Mouse (Mus musculus) myocyte (in vitro differentiated cells): ENCODE measurements around the gene Tmem251. TPM values are rescaled to one million over a fixed set of nuclear protein-coding genes. Genes with fewer than 3 reads are reported as not detected.

Experiments used
- H3K27me3 ChIP-seq: one replicate; pipeline ENCODE4 v1.6.1; 2011; ENCODE audit not compliant: control insufficient read depth, insufficient read depth, insufficient read length
- H3K36me3 ChIP-seq: one replicate; pipeline ENCODE4 v1.6.1; 2011; ENCODE audit not compliant: control insufficient read depth, insufficient read depth
- H3K4me2 ChIP-seq: one replicate; pipeline ENCODE4 v1.6.1; 2011; ENCODE audit warnings: low read depth, control low read depth
- H3K4me3 ChIP-seq: one replicate; pipeline ENCODE4 v1.5.1; 2011; ENCODE audit warnings: mild to moderate bottlenecking, control low read depth, moderate library complexity
- H3K79me2 ChIP-seq: one replicate; pipeline ENCODE4 v1.6.1; 2011; ENCODE audit not compliant: control insufficient read depth, insufficient read depth
- H3ac ChIP-seq: one replicate; pipeline ENCODE4 v1.6.1; 2011; ENCODE audit not compliant: control insufficient read depth, insufficient read length
- CEBPB ChIP-seq: IDR thresholded peaks from 2 replicates; pipeline ENCODE4 v1.6.1; 2011; ENCODE audit warnings: mild to moderate bottlenecking, moderate library complexity; ENCODE audit not compliant: poor library complexity, insufficient read depth, severe bottlenecking
- E2F4 ChIP-seq: IDR thresholded peaks from one replicate; pipeline ENCODE4 v1.6.1; 2011; ENCODE audit warnings: mild to moderate bottlenecking, control low read depth, moderate library complexity; ENCODE audit not compliant: insufficient read depth
- MAX ChIP-seq: IDR thresholded peaks from one replicate; pipeline ENCODE4 v1.6.1; 2011; ENCODE audit warnings: low read depth, mild to moderate bottlenecking, control low read depth
- MYOD1 ChIP-seq, 3 experiments: IDR thresholded peaks; one replicate each; pipeline ENCODE4 v1.6.1; 2011; ENCODE audit warnings: control low read depth in 2 of 3, low read depth in 2 of 3, mild to moderate bottlenecking in 2 of 3, moderate library complexity in 1 of 3; ENCODE audit not compliant: insufficient read length in 2 of 3, control insufficient read depth in 1 of 3
- MYOG ChIP-seq, 3 experiments: IDR thresholded peaks; one replicate each; pipeline ENCODE4 v1.6.1; 2011; ENCODE audit warnings: control low read depth in 2 of 3, low read depth in 2 of 3, mild to moderate bottlenecking in 2 of 3; ENCODE audit not compliant: insufficient read length in 2 of 3, control insufficient read depth in 1 of 3, insufficient read depth in 1 of 3
- POLR2A ChIP-seq: IDR thresholded peaks from one replicate; pipeline ENCODE4 v1.6.1; 2011; ENCODE audit warnings: low read depth, mild to moderate bottlenecking, control low read depth, moderate library complexity; ENCODE audit not compliant: insufficient read length
- POLR2AphosphoS2 ChIP-seq: IDR thresholded peaks from one replicate; pipeline ENCODE4 v1.6.1; 2011; ENCODE audit warnings: low read depth, control low read depth; ENCODE audit not compliant: insufficient read length
- REST ChIP-seq: IDR thresholded peaks from one replicate; pipeline ENCODE4 v1.6.1; 2011; ENCODE audit warnings: mild to moderate bottlenecking, control low read depth, moderate library complexity; ENCODE audit not compliant: insufficient read depth, insufficient read length
- SRF ChIP-seq: IDR thresholded peaks from one replicate; pipeline ENCODE4 v1.6.1; 2011; ENCODE audit warnings: low read depth; ENCODE audit not compliant: control insufficient read depth, insufficient read length
- TCF12 ChIP-seq: IDR thresholded peaks from one replicate; pipeline ENCODE4 v1.6.1; 2011; ENCODE audit warnings: mild to moderate bottlenecking, control low read depth; ENCODE audit not compliant: poor library complexity, insufficient read depth, severe bottlenecking
- TCF3 ChIP-seq: IDR thresholded peaks from one replicate; pipeline ENCODE4 v1.6.1; 2011; ENCODE audit warnings: low read depth, control low read depth; ENCODE audit not compliant: insufficient read length
- USF1 ChIP-seq: IDR thresholded peaks from one replicate; pipeline ENCODE4 v1.6.1; 2011; ENCODE audit warnings: low read depth, mild to moderate bottlenecking, control low read depth, moderate library complexity
- polyA plus RNA-seq: library from polyadenylated mRNA; unstranded; fragments of >200 nt; fragmentation: generic; extraction: Trizol; gene quantifications from one replicate; pipeline ENCODE4 v1.2.1, GENCODE M21; 2012; ENCODE audit warnings: missing spikeins

Tmem251 gene
- polyA plus RNA-seq, 1 experiment = 2.9 TPM

GRCm38 (mm10) chr12:102784899-102785592 is 41.5 kb downstream of the Tmem251 start:
- Histone ChIP-seq H3K79me2 (no peaks in the 10 kb centered on the region), H3K36me3 (peaks cover 29% of the 10 kb centered on the region)

GRCm38 (mm10) chr12:102785593-102785985 is 42.0 kb downstream of the Tmem251 start:
- Histone ChIP-seq H3K4me3 (no peak overlapping the region), H3ac (no peak overlapping the region), H3K4me2 (no peak overlapping the region), H3K27me3 (no peaks in the 10 kb centered on the region), H3K79me2 (no peaks in the 10 kb centered on the region), H3K36me3 (peaks cover 29% of the 10 kb centered on the region)
- TF ChIP-seq USF1 (no peak), TCF3 (no peak), POLR2AphosphoS2 (no peak), MAX (no peak), SRF (no peak), CEBPB (no peak), MYOG (IDR thresholded peaks at IDR 0.05; ENCODE audit: control insufficient read depth in 1 of 3, insufficient read depth in 1 of 3, insufficient read length in 2 of 3, low read depth in 2 of 3) (no peak), POLR2A (no peak), TCF12 (no peak), MYOD1 (IDR thresholded peaks at IDR 0.05; ENCODE audit: control insufficient read depth in 1 of 3, insufficient read length in 2 of 3, low read depth in 2 of 3) (no peak), REST (no peak), E2F4 (no peak)

More at GRCm38 (mm10) chr12:102784899-102785592, 41.5 kb downstream of the Tmem251 start:
- Histone ChIP-seq H3K4me3 (no peak overlapping the region), H3ac (no peak overlapping the region), H3K27me3 (no peaks in the 10 kb centered on the region), H3K4me2 (no peak overlapping the region)
- TF ChIP-seq TCF3 (no peak), MYOG (IDR thresholded peaks at IDR 0.05; ENCODE audit: control insufficient read depth in 1 of 3, insufficient read depth in 1 of 3, insufficient read length in 2 of 3, low read depth in 2 of 3) (no peak), REST (no peak)

GRCm38 (mm10) chr12:102787927-102788326 is 44.4 kb downstream of the Tmem251 start:
- Histone ChIP-seq H3K79me2 (no peaks in the 10 kb centered on the region), H3ac (no peak overlapping the region), H3K27me3 (no peaks in the 10 kb centered on the region), H3K4me3 (no peak overlapping the region), H3K36me3 (peaks cover 32% of the 10 kb centered on the region), H3K4me2 (no peak overlapping the region)
- TF ChIP-seq CEBPB = no peak
- no peak for TF ChIP-seq USF1

Other genes starting within 250 kb of the Tmem251 start
- not detected for gene Chga, start 188.8 kb upstream of the Tmem251 start, polyA plus RNA-seq
- 4.9 TPM for gene Itpk1, start 38.8 kb upstream of the Tmem251 start, polyA plus RNA-seq
- 5.9 TPM for gene Moap1, start 101 bp upstream of the Tmem251 start, polyA plus RNA-seq
- 0.26 TPM for gene Gm28051, start 14.0 kb downstream of the Tmem251 start, polyA plus RNA-seq
- 9.7 TPM for gene Gon7, start 14.0 kb downstream of the Tmem251 start, polyA plus RNA-seq
- 14.7 TPM for gene Ubr7, start 14.2 kb downstream of the Tmem251 start, polyA plus RNA-seq
- 5.7 TPM for gene Gm20604, start 14.9 kb downstream of the Tmem251 start, polyA plus RNA-seq
- gene Btbd7, start 134.7 kb downstream of the Tmem251 start, polyA plus RNA-seq = 6.9 TPM
- not detected for gene Cox8c, start 155.6 kb downstream of the Tmem251 start, polyA plus RNA-seq
- not detected for gene Unc79, start 205.1 kb downstream of the Tmem251 start, polyA plus RNA-seq